Mouse (Mus musculus): ENCODE results near the gene Nfib. TPM values are rescaled to one million over a fixed set of nuclear protein-coding genes. Genes with fewer than 3 reads are reported as not detected.
A peak's percentile ranks its signal among the peaks of the same experiment; 100 is the strongest.

The Nfib gene
- polyA plus RNA-seq, 1 experiment from 2014 or later = 263 TPM

DNA sequence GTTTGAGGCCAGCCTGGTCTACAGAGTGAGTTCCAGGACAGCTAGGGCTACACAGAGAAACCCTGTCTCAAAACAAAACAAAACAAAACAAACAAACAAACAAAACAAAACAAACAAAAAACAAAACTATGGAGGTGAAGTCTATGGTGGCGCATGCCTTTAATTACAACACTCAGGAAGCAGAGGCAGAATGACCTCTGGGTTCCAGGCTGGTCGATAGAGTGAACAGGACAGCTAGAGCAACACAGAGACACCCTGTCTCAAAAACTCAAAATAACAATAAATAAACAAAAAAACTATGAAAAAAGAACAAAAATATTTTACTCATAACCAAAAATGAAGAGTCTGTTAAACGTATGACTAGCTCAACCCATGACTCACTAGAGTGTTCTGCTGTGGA lies 236.6 kb downstream of the Nfib start:
- H3K4me1 ChIP-seq (replicated peaks; ENCODE audit: control insufficient read depth, insufficient read depth, low read length) = peaks cover 65% of the 10 kb centered on the region
- ATAC-seq = no peak
- H3K36me3 ChIP-seq (ENCODE audit: control insufficient read depth, insufficient read depth) = no peaks in the 10 kb centered on the region
- H3K4me2 ChIP-seq (ENCODE audit: low read length) = no peak overlapping the region
- H3K4me3 ChIP-seq (replicated peaks; ENCODE audit: low read length) = no peak overlapping the region
- no peaks in the 10 kb centered on the region for H3K27me3 ChIP-seq (replicated peaks; ENCODE audit: control insufficient read depth, insufficient read depth, low read length)
- no peak overlapping the region for H3K9ac ChIP-seq (replicated peaks; ENCODE audit: low read depth, low read length)
- no peaks in the 10 kb centered on the region for H3K9me3 ChIP-seq (ENCODE audit: control insufficient read depth, low read length)
- no peak overlapping the region for H3K27ac ChIP-seq (ENCODE audit: low read length)
- WGBS = 80% methylated on average over 3 of the region's 3 CpGs

DNA sequence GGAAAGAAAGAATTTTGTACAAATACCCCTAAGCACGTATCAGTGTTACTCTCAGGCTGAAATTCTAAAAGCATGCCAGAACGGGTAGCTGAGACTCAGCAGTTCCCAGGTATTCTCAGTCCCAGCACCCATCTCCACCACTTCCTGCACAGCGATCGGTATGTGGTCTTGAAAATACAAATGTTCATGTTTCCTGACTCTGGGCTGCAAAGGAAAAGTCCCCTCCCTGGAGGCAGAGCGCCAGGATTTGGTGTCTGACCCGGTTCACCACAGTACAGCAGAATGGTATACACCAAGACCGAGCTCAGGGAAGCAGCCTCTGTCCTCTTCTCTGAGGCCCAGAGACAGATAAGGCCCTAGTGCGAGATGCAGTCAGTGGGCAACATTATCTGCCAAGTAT lies 238.8 kb downstream of the Nfib start:
- no peaks in the 10 kb centered on the region for H3K9me3 ChIP-seq (ENCODE audit: control insufficient read depth, low read length)
- WGBS = 52% methylated on average over 8 of the region's 8 CpGs
- no peaks in the 10 kb centered on the region for H3K36me3 ChIP-seq (ENCODE audit: control insufficient read depth, insufficient read depth)
- ATAC-seq = no peak
- H3K27ac ChIP-seq (ENCODE audit: low read length) = peak overlapping the region; percentile 45
- no peak overlapping the region for H3K9ac ChIP-seq (replicated peaks; ENCODE audit: low read depth, low read length)
- peaks cover 63% of the 10 kb centered on the region for H3K4me1 ChIP-seq (replicated peaks; ENCODE audit: control insufficient read depth, insufficient read depth, low read length)
- H3K4me3 ChIP-seq (replicated peaks; ENCODE audit: low read length) = no peak overlapping the region
- H3K4me2 ChIP-seq (ENCODE audit: low read length) = no peak overlapping the region
- H3K27me3 ChIP-seq (replicated peaks; ENCODE audit: control insufficient read depth, insufficient read depth, low read length) = no peaks in the 10 kb centered on the region

DNA sequence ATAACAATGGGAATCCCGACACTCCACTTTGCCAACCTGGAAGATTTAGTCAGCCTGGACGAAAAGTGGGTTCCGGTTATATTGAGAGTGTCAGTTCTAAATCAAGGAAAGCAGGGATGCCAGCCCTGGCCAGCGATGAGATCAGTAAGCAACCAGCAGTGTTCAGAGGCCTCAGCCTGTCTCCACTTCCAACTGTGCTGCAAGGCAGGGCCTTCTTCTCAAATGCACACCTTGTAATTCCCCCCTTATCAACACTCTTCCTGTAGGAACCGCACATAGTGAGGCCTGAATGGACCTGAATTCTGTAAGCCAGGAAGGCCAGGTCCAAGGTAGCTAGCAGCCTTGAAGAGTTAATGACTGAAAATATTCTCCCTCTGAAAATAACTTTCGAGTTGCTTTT lies 239.4 kb downstream of the Nfib start:
- Histone ChIP-seq H3K27ac (ENCODE audit: low read length) (no peak overlapping the region), H3K4me1 (replicated peaks; ENCODE audit: control insufficient read depth, insufficient read depth, low read length) (peaks cover 58% of the 10 kb centered on the region), H3K4me2 (ENCODE audit: low read length) (no peak overlapping the region), H3K4me3 (replicated peaks; ENCODE audit: low read length) (no peak overlapping the region), H3K9me3 (ENCODE audit: control insufficient read depth, low read length) (no peaks in the 10 kb centered on the region), H3K27me3 (replicated peaks; ENCODE audit: control insufficient read depth, insufficient read depth, low read length) (no peaks in the 10 kb centered on the region), H3K36me3 (ENCODE audit: control insufficient read depth, insufficient read depth) (no peaks in the 10 kb centered on the region), H3K9ac (replicated peaks; ENCODE audit: low read depth, low read length) (no peak overlapping the region)
- no peak for ATAC-seq
- 55% methylated on average over 6 of the region's 6 CpGs for WGBS

- Histone ChIP-seq H3K4me3 (replicated peaks; ENCODE audit: low read length) (no peak overlapping the region), H3K27ac (ENCODE audit: low read length) (peak overlapping the region; percentile 53; the same call in 1 of the 2 replicates), H3K4me1 (replicated peaks; ENCODE audit: control insufficient read depth, insufficient read depth, low read length) (peaks cover 52% of the 10 kb centered on the region), H3K9ac (replicated peaks; ENCODE audit: low read depth, low read length) (no peak overlapping the region), H3K27me3 (replicated peaks; ENCODE audit: control insufficient read depth, insufficient read depth, low read length) (no peaks in the 10 kb centered on the region), H3K36me3 (ENCODE audit: control insufficient read depth, insufficient read depth) (no peaks in the 10 kb centered on the region), H3K4me2 (ENCODE audit: low read length) (peak overlapping the region; percentile 7; the same call in 1 of the 2 replicates), H3K9me3 (ENCODE audit: control insufficient read depth, low read length) (no peaks in the 10 kb centered on the region)
- ATAC-seq = peak; percentile 54
- 25% methylated on average over 8 of the region's 8 CpGs for WGBS
Observed at GRCm38 (mm10) chr4:82464051-82464632, 241.4 kb downstream of the Nfib start.

DNA sequence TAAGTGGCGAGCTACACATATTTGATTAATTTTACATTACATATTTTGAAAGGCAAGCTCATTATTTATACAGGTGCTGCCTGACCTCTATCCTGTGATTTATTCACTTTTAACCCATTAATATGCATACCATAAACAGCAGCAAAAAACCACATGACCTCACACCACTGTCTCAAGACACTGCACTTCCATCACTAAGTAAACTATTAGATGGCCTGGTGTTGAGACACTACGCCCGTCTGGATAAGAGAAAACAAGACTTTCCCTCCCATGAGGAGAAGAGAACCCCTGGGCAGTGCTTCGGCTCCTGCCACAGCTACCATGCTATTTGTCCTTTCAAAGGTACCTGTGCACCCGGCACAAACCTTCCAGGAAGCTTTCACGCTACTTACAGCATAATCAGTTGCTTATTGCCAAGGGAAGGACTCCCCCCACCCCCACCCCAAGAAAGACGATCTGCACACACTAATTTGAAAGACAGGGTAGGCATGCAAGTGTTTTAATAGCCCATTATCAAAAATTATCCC lies 242.3 kb downstream of the Nfib start:
- ATAC-seq = no peak
- H3K27ac ChIP-seq (ENCODE audit: low read length) = no peak overlapping the region; the same call in 1 of the 2 replicates
- no peak overlapping the region for H3K4me2 ChIP-seq (ENCODE audit: low read length)
- H3K9me3 ChIP-seq (ENCODE audit: control insufficient read depth, low read length) = no peaks in the 10 kb centered on the region
- WGBS = 44% methylated on average over 7 of the region's 7 CpGs
- H3K4me1 ChIP-seq (replicated peaks; ENCODE audit: control insufficient read depth, insufficient read depth, low read length) = peaks cover 54% of the 10 kb centered on the region
- H3K9ac ChIP-seq (replicated peaks; ENCODE audit: low read depth, low read length) = no peak overlapping the region
- no peak overlapping the region for H3K4me3 ChIP-seq (replicated peaks; ENCODE audit: low read length)
- no peaks in the 10 kb centered on the region for H3K36me3 ChIP-seq (ENCODE audit: control insufficient read depth, insufficient read depth)
- no peaks in the 10 kb centered on the region for H3K27me3 ChIP-seq (replicated peaks; ENCODE audit: control insufficient read depth, insufficient read depth, low read length)

- Histone ChIP-seq H3K9me3 (ENCODE audit: control insufficient read depth, low read length) (no peaks in the 10 kb centered on the region), H3K4me2 (ENCODE audit: low read length) (no peak overlapping the region), H3K4me1 (replicated peaks; ENCODE audit: control insufficient read depth, insufficient read depth, low read length) (peaks cover 52% of the 10 kb centered on the region), H3K27ac (ENCODE audit: low read length) (no peak overlapping the region), H3K4me3 (replicated peaks; ENCODE audit: low read length) (no peak overlapping the region), H3K9ac (replicated peaks; ENCODE audit: low read depth, low read length) (no peak overlapping the region), H3K36me3 (ENCODE audit: control insufficient read depth, insufficient read depth) (no peaks in the 10 kb centered on the region), H3K27me3 (replicated peaks; ENCODE audit: control insufficient read depth, insufficient read depth, low read length) (no peaks in the 10 kb centered on the region)
- ATAC-seq = no peak
- WGBS = 78% methylated on average over 2 of the region's 2 CpGs
Observed at GRCm38 (mm10) chr4:82461676-82462075, 243.9 kb downstream of the Nfib start.

- WGBS = 83% methylated on average over 10 of the region's 10 CpGs
- Histone ChIP-seq H3K27me3 (replicated peaks; ENCODE audit: control insufficient read depth, insufficient read depth, low read length) (no peaks in the 10 kb centered on the region), H3K36me3 (ENCODE audit: control insufficient read depth, insufficient read depth) (no peaks in the 10 kb centered on the region), H3K4me2 (ENCODE audit: low read length) (no peak overlapping the region), H3K4me3 (replicated peaks; ENCODE audit: low read length) (no peak overlapping the region), H3K27ac (ENCODE audit: low read length) (no peak overlapping the region), H3K4me1 (replicated peaks; ENCODE audit: control insufficient read depth, insufficient read depth, low read length) (peaks cover 49% of the 10 kb centered on the region), H3K9ac (replicated peaks; ENCODE audit: low read depth, low read length) (no peak overlapping the region), H3K9me3 (ENCODE audit: control insufficient read depth, low read length) (no peaks in the 10 kb centered on the region)
- ATAC-seq = no peak
Observed at GRCm38 (mm10) chr4:82458895-82459294, 246.7 kb downstream of the Nfib start.

GRCm38 (mm10) chr4:82456908-82457307 lies 248.6 kb downstream of the Nfib start:
- no peak overlapping the region; the same call in 1 of the 2 replicates for H3K27ac ChIP-seq (ENCODE audit: low read length)
- 88% methylated on average over 5 of the region's 5 CpGs for WGBS
- H3K4me2 ChIP-seq (ENCODE audit: low read length) = no peak overlapping the region
- no peak overlapping the region for H3K4me3 ChIP-seq (replicated peaks; ENCODE audit: low read length)
- no peaks in the 10 kb centered on the region for H3K27me3 ChIP-seq (replicated peaks; ENCODE audit: control insufficient read depth, insufficient read depth, low read length)
- H3K9ac ChIP-seq (replicated peaks; ENCODE audit: low read depth, low read length) = no peak overlapping the region
- no peaks in the 10 kb centered on the region for H3K9me3 ChIP-seq (ENCODE audit: control insufficient read depth, low read length)
- peak; percentile 43; the same call in 1 of the 2 replicates for ATAC-seq
- peaks cover 60% of the 10 kb centered on the region for H3K4me1 ChIP-seq (replicated peaks; ENCODE audit: control insufficient read depth, insufficient read depth, low read length)
- H3K36me3 ChIP-seq (ENCODE audit: control insufficient read depth, insufficient read depth) = no peaks in the 10 kb centered on the region

DNA sequence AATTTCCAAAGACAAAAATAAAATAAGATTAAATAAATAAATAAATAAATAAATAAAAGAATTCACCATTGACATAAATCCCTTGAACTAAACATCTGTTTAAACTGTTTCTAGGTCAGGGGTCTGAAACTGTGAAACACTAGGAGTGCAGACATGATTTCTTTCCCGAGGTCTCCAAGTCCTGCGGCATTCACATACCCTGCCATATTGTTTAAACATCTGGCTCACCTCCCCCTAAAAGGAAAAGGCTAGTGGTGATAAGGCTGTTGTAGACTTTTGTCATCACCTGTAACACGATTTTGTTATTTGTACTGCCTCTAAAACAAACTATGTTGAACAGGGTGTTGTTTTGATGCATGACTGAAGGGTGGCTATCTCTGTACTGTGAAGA lies 249.2 kb downstream of the Nfib start:
- H3K4me2 ChIP-seq (ENCODE audit: low read length) = no peak overlapping the region
- no peak for ATAC-seq
- H3K4me1 ChIP-seq (replicated peaks; ENCODE audit: control insufficient read depth, insufficient read depth, low read length) = peaks cover 60% of the 10 kb centered on the region
- H3K9ac ChIP-seq (replicated peaks; ENCODE audit: low read depth, low read length) = no peak overlapping the region
- H3K27me3 ChIP-seq (replicated peaks; ENCODE audit: control insufficient read depth, insufficient read depth, low read length) = no peaks in the 10 kb centered on the region
- no peaks in the 10 kb centered on the region for H3K9me3 ChIP-seq (ENCODE audit: control insufficient read depth, low read length)
- 68% methylated on average over 3 of the region's 3 CpGs for WGBS
- no peak overlapping the region for H3K27ac ChIP-seq (ENCODE audit: low read length)
- no peaks in the 10 kb centered on the region for H3K36me3 ChIP-seq (ENCODE audit: control insufficient read depth, insufficient read depth)
- no peak overlapping the region for H3K4me3 ChIP-seq (replicated peaks; ENCODE audit: low read length)

All from forebrain, embryonic 16.5 days (tissue).